Mouse (Mus musculus) G1E-ER4 (cell line): Measurements from ENCODE around the gene Acbd6. TPM values are rescaled to one million over a fixed set of nuclear protein-coding genes. Genes with fewer than 3 reads are reported as not detected.

Source experiments
- GATA1 ChIP-seq: IDR thresholded peaks from one replicate; pipeline ENCODE4 v1.8.0; 2012; ENCODE audit warnings: low read length, inconsistent platforms
- polyA plus RNA-seq: library from polyadenylated mRNA; stranded (reverse); fragments of >175 nt; gene quantifications from 2 replicates; pipeline ENCODE4 v1.2.3, GENCODE M21; 2012

Acbd6 gene
- polyA plus RNA-seq, 1 experiment: 662 TPM

GRCm38 (mm10) chr1:155681116-155681799 is 123.3 kb downstream of the Acbd6 start:
- TF ChIP-seq GATA1: no peak

- TF ChIP-seq GATA1: no peak
Measured at GRCm38 (mm10) chr1:155686816-155687215, 128.9 kb downstream of the Acbd6 start.

- no peak for TF ChIP-seq GATA1
Measured at GRCm38 (mm10) chr1:155689141-155689540, 131.2 kb downstream of the Acbd6 start.

DNA sequence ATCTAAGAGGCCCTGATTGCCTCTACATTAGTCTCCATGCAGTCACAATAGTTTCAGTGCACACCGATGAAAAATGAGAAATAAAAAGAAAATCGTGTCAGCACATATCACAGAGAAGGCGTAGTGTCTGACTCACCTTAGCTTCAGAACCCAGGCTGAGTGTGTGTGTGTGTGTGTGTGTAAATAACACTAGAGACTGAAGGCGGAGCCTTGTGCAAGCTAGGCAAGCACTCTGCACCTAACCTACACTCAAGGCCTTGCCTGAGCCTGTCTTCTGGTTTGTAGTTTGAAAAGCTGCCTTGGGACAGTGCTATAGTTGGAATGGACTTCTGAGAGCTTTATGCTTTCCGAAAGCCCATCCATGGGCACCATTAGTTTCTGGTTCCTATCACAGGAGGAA is 131.6 kb downstream of the Acbd6 start:
- TF ChIP-seq GATA1: no peak

DNA sequence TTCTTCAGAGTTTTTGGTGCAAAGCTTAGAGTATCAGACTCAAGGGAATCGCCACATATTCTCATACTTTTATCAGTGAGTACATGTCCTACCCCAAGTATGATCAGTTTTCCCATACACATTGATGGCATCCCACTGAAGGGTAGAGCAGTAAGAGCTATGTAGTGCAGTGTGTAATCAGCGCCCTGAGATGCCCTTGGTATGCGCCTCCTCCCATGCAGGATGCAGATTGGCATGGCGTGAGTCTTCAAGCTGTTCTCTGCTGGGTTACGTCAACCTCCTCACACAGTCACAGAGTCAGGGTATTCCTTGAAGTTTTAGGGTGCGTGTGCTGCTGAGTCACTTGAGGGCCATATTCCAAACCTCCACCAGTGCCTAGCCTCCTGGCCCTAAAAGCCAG is 134.3 kb downstream of the Acbd6 start:
- TF ChIP-seq GATA1: no peak

GRCm38 (mm10) chr1:155693026-155693425 is 135.1 kb downstream of the Acbd6 start:
- TF ChIP-seq GATA1: no peak

DNA sequence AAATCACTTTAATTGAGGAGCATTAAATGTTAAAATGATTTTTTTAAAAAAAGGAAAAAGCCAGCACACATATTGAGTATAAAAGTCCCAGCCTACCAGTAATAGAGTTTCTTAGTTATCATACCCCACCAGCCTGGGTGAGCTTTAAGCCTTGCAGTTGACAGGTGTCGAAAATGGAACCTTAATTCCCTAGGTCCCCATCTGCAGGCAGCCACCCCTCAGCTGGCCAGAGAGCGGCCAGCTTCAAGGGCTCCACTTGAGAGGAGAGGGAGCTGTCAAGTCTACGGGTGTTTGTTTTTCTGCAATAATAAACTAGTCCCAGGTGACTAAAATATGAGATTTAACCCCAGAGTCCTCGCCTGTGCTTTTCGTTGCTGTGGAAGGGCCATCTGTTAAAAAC is 135.5 kb downstream of the Acbd6 start:
- TF ChIP-seq GATA1: no peak

DNA sequence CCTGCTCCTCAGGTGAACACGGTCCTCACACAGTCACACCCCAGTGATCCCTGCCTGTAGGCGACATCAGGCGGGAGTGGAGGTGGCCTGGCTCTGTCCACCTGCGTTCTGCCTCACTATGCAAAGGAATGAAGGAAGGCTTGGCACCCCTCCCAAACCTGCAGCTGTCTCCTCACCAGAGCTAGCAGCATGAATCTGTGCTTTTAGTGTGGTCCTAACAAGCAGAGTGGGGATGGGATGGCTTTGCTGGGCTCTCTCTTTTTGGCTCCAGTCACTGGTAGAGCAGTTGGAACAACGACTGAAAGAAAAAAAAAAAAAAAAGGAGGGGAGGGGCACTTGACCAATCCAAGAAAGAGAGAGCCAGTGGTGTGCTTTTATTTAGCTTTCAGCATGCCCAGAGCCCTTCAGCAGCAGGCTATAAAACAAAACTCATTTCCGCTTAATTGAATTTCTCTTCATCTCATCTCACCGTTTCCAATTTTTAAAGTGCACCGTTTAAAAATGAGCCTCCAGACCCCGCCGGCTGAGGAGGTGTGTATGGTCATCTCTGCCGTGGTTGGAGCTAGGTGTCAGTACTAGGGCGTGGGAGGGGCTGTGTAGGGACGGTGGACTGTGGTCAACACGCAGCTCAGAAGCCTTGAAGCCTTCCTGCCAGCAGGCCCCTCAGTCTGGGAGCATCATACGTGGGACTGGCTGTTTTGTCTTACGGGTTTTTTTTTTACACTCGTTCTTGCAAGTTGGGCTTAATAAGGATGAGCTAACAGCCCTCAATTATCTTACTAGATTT is 140.6 kb downstream of the Acbd6 start:
- TF ChIP-seq GATA1: no peak

DNA sequence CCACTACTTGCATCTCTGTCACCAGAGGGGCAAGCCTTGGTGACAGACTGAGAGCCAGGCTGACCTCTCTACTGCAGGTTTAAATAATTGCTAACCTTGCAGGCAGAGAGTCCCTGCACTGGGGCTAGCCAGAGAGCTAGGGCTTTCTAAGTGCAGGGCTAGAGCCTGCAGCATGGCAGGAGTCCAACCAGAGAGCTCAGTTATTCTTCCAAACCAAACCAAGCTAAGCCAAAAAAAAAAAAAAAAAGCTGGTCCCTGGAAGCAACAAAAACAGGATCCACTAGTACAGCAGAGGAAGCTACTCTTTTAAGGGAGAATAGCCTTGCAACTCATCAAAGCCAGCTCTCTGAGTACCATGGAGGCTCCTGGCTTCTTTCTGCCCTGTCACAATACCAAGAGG is 143.0 kb downstream of the Acbd6 start:
- TF ChIP-seq GATA1: no peak

DNA sequence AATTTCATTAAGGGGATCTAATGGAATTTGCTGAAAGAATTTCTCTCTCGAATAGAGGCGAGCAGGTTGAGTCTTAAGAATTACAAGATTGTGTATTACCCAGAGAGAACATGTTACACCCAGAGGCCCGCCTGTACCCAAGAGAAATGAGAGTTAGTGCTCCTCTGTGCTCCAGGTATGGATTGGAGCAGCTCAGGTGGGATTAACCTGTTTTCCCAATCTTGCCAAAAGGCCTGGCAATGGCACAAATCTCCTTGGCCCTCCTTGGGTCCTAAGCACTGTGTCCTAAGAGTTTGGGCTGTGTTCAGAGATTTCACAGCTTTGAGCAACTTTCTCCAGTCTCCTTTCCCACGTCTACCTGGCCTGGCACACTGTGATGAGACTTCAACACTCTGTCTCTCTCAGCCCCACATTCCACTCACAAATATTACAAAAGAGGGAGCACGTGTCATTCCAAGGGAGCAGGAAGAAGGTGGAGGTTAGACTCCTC is 145.3 kb downstream of the Acbd6 start:
- no peak for TF ChIP-seq GATA1

GRCm38 (mm10) chr1:155704182-155704581 is 146.3 kb downstream of the Acbd6 start:
- TF ChIP-seq GATA1: no peak

GRCm38 (mm10) chr1:155713306-155713705 is 155.4 kb downstream of the Acbd6 start:
- no peak for TF ChIP-seq GATA1

GRCm38 (mm10) chr1:155715366-155715765 is 157.4 kb downstream of the Acbd6 start:
- TF ChIP-seq GATA1: no peak

DNA sequence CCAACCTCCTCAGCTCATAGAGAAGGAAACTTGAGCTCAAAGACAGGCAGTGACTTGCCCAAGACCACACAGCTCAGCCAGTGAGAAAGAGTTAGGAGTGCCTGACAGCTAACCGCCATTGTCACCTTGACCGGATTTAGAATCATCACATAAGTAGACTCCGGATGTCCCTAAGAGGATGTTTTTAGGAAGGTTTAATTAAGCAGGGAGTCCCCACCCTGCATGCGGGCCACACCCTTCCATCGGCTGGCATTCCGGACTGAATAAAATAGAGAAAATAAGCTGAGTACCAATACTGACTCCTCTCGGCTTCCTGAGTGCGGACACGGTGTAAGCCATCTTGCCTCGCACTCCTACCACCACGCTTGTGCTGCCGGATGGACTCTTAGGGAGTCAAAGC is 159.4 kb downstream of the Acbd6 start:
- TF ChIP-seq GATA1: no peak

DNA sequence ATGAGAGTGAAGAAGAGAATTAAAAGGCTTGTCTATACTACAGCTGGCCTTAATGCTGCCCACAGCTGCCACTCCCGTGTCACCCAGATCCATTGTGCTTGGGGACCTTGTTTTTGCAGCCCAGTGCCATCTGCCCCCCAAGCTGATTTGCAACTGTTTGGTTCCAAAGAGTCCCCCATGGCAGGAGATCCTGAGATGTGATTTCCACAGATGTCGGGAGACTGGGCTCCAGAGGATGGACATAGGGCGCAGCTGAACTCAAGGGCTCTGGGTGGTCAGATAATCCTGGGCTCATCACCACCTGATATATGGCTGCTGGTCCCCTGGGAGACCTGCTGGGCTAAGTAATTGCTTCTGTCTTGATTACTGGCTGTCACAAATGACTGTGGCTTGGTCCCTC is 160.9 kb downstream of the Acbd6 start:
- no peak for TF ChIP-seq GATA1

DNA sequence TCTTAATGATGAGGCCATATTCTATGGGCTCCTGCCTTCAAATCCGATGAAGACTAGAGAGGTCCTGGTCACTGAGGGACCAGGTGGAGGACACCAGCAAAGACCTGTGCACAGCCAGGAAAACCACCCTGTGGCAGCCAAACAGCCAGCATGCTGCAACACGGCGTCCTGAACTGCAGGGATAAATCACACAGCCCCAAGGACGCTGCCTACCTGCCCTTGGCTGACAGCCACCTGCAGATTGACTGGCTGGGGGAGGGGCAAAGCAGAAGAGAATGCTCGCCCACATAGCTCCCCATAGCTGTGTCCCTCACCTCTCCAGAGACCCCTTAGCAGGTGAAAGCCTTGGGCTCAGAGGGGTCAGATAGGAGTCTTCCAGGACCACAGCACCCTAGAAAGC is 162.1 kb downstream of the Acbd6 start:
- no peak for TF ChIP-seq GATA1

GRCm38 (mm10) chr1:155721443-155721842 is 163.5 kb downstream of the Acbd6 start:
- TF ChIP-seq GATA1: no peak
